Mouse (Mus musculus) forebrain, embryonic 11.5 days (tissue): ENCODE data around the gene Lmtk3. TPM values are rescaled to one million over a fixed set of nuclear protein-coding genes. Genes with fewer than 3 reads are reported as not detected.
A peak's percentile ranks its signal among the peaks of the same experiment; 100 is the strongest.

Experiments used
- ATAC-seq: fragments of 200-750 bp; cut with Nextera tagmentation; replicated peaks from 2 replicates; pipeline ENCODE4 v1.8.0; 2017; ENCODE audit warnings: moderate TSS enrichment; ENCODE audit not compliant: low FRiP score
- DNase-seq: peaks from one replicate; pipeline ENCODE4 v3.0.0-alpha.2; 2017; ENCODE audit warnings: low spot score
- H3K27ac ChIP-seq: fragments of 300-500 bp; sonication (generic); 2 replicates; pipeline ENCODE4 v1.5.1; 2014; ENCODE audit warnings: low read depth, low read length
- H3K27me3 ChIP-seq: fragments of 300-500 bp; sonication (generic); 2 replicates; pipeline ENCODE4 v1.6.1; 2014; ENCODE audit warnings: mild to moderate bottlenecking, low read length, mixed read lengths; ENCODE audit not compliant: control insufficient read depth, insufficient read depth
- H3K36me3 ChIP-seq: fragments of 300-500 bp; sonication (generic); 2 replicates; pipeline ENCODE4 v1.6.1; 2014; ENCODE audit warnings: mild to moderate bottlenecking, low read length, moderate library complexity, mixed read lengths; ENCODE audit not compliant: control insufficient read depth, insufficient read depth
- H3K4me1 ChIP-seq: fragments of 300-500 bp; sonication (generic); replicated peaks from 2 replicates; pipeline ENCODE4 v1.6.1; 2014; ENCODE audit warnings: low read length, mixed read lengths; ENCODE audit not compliant: control insufficient read depth, insufficient read depth
- H3K4me2 ChIP-seq: fragments of 300-500 bp; sonication (generic); 2 replicates; pipeline ENCODE4 v1.6.1; 2014; ENCODE audit warnings: low read depth, mild to moderate bottlenecking, low read length, moderate library complexity, mixed read lengths; ENCODE audit not compliant: severe bottlenecking
- H3K4me3 ChIP-seq: fragments of 300-500 bp; sonication (generic); 2 replicates; pipeline ENCODE4 v1.5.1; 2014; ENCODE audit warnings: low read depth, low read length
- H3K9ac ChIP-seq: fragments of 300-500 bp; sonication (generic); 2 replicates; pipeline ENCODE4 v1.6.1; 2014; ENCODE audit warnings: low read length
- H3K9me3 ChIP-seq: fragments of 300-500 bp; sonication (generic); 2 replicates; pipeline ENCODE4 v1.6.1; 2016; ENCODE audit warnings: low read length, mixed read lengths; ENCODE audit not compliant: control insufficient read depth
- WGBS: fragments of 180-500 bp; shearing (Covaris S2); extraction: QIAGEN DNeasy Blood & Tissue Kit; methylation state at CpG from one replicate; pipeline ENCODE4 v1.1.7; 2014; 5-methylcytosine and 5-hydroxymethylcytosine counted together
- polyA plus RNA-seq: library from polyadenylated mRNA; unstranded; fragments of >200 nt; fragmentation: Nextera tagmentation; extraction: Ambion mirVana; gene quantifications from 2 replicates; pipeline ENCODE4 v1.2.1, GENCODE M21; 2014

The Lmtk3 gene
- polyA plus RNA-seq, 1 experiment from 2014 or later, result 5.2 TPM

GRCm38 (mm10) chr7:45770427-45771082 lies 13.0 kb upstream of the Lmtk3 start:
- DNase-seq (no peak), ATAC-seq (no peak)
- H3K9me3 ChIP-seq, result no peaks in the 10 kb centered on the region
- no peaks in the 10 kb centered on the region for H3K27me3 ChIP-seq
- H3K4me3 ChIP-seq, result no peak overlapping the region
- no peaks in the 10 kb centered on the region for H3K4me1 ChIP-seq
- H3K36me3 ChIP-seq, result no peaks in the 10 kb centered on the region
- H3K27ac ChIP-seq, result no peak overlapping the region
- 71% methylated on average over 8 of the region's 8 CpGs for WGBS
- H3K4me2 ChIP-seq, result no peak overlapping the region
- no peak overlapping the region for H3K9ac ChIP-seq

GRCm38 (mm10) chr7:45771101-45771500 lies 12.4 kb upstream of the Lmtk3 start:
- H3K9ac ChIP-seq, result no peak overlapping the region
- H3K4me2 ChIP-seq, result no peak overlapping the region
- H3K9me3 ChIP-seq, result no peaks in the 10 kb centered on the region
- no peaks in the 10 kb centered on the region for H3K4me1 ChIP-seq
- ATAC-seq, result no peak
- no peak overlapping the region for H3K4me3 ChIP-seq
- no peaks in the 10 kb centered on the region for H3K36me3 ChIP-seq
- no peak for DNase-seq
- no peak overlapping the region for H3K27ac ChIP-seq
- no peaks in the 10 kb centered on the region for H3K27me3 ChIP-seq
- 59% methylated on average over 4 of the region's 4 CpGs for WGBS

- Histone ChIP-seq H3K9me3 (no peaks in the 10 kb centered on the region), H3K36me3 (no peaks in the 10 kb centered on the region), H3K4me1 (peaks cover 5% of the 10 kb centered on the region), H3K4me2 (no peak overlapping the region), H3K27me3 (0 out of 2 replicates have a peak, but pooled peaks cover 2% of the 10 kb centered on the region), H3K9ac (no peak overlapping the region), H3K4me3 (no peak overlapping the region), H3K27ac (no peak overlapping the region)
- WGBS, result 88% methylated on average over 7 of the region's 7 CpGs
- ATAC-seq, result no peak
- DNase-seq, result no peak
Measured at GRCm38 (mm10) chr7:45775237-45775636, 8.3 kb upstream of the Lmtk3 start.

GRCm38 (mm10) chr7:45779081-45779641 lies 4.4 kb upstream of the Lmtk3 start:
- Histone ChIP-seq H3K4me2 (peak overlapping the region; percentile 20; the same call in 1 of the 2 replicates), H3K9me3 (no peaks in the 10 kb centered on the region), H3K27me3 (0 out of 2 replicates have a peak, but pooled peaks cover 2% of the 10 kb centered on the region), H3K36me3 (no peaks in the 10 kb centered on the region), H3K27ac (no peak overlapping the region), H3K9ac (no peak overlapping the region), H3K4me1 (peaks cover 9% of the 10 kb centered on the region), H3K4me3 (no peak overlapping the region; the same call in 1 of the 2 replicates)
- 26% methylated on average over 22 of the region's 22 CpGs for WGBS
- DNase-seq (no peak), ATAC-seq (no peak)

- Histone ChIP-seq H3K9ac (no peak overlapping the region), H3K4me2 (no peak overlapping the region), H3K9me3 (no peaks in the 10 kb centered on the region), H3K27ac (no peak overlapping the region), H3K4me1 (peaks cover 23% of the 10 kb centered on the region), H3K4me3 (no peak overlapping the region), H3K36me3 (no peaks in the 10 kb centered on the region), H3K27me3 (0 out of 2 replicates have a peak, but pooled peaks cover 2% of the 10 kb centered on the region)
- ATAC-seq, result no peak
- WGBS, result 85% methylated on average over 4 of the region's 4 CpGs
- no peak for DNase-seq
Measured at GRCm38 (mm10) chr7:45782271-45782670, 1.3 kb upstream of the Lmtk3 start.

- WGBS, result 20% methylated on average over 20 of the region's 20 CpGs
- peak; percentile 47 for ATAC-seq
- peak within 1 kb of the TSS; percentile 88 for H3K4me2 ChIP-seq
- H3K9me3 ChIP-seq, result no peaks in the 10 kb centered on the region
- peak within 1 kb of the TSS; percentile 63 for H3K27ac ChIP-seq
- peaks cover 9% of the 10 kb centered on the region for H3K36me3 ChIP-seq
- H3K4me1 ChIP-seq, result peaks cover 20% of the 10 kb centered on the region
- H3K9ac ChIP-seq, result peak within 1 kb of the TSS; percentile 85
- no peaks in the 10 kb centered on the region for H3K27me3 ChIP-seq
- peak within 1 kb of the TSS; percentile 92 for H3K4me3 ChIP-seq
- peak; percentile 95 for DNase-seq
Measured at GRCm38 (mm10) chr7:45784524-45785372, 1.2 kb downstream of the Lmtk3 start, which contains the start of gene Sult2b1. Sult2b1 (minus strand) TSS chr7:45784669.

GRCm38 (mm10) chr7:45785388-45786135 lies 2.0 kb downstream of the Lmtk3 start:
- ATAC-seq, result peak; percentile 51
- peaks cover 20% of the 10 kb centered on the region for H3K4me1 ChIP-seq
- H3K9me3 ChIP-seq, result no peaks in the 10 kb centered on the region
- no peaks in the 10 kb centered on the region for H3K27me3 ChIP-seq
- peak overlapping the region; percentile 92 for H3K4me3 ChIP-seq
- under 1% methylated on average over 41 of the region's 42 CpGs for WGBS
- peak overlapping the region; percentile 63 for H3K27ac ChIP-seq
- H3K4me2 ChIP-seq, result peak overlapping the region; percentile 88
- H3K36me3 ChIP-seq, result peaks cover 15% of the 10 kb centered on the region
- DNase-seq, result peak; percentile 85
- peak overlapping the region; percentile 85 for H3K9ac ChIP-seq

- ATAC-seq (peak; percentile 70), DNase-seq (peak; percentile 83)
- no peaks in the 10 kb centered on the region for H3K27me3 ChIP-seq
- no peak overlapping the region; the same call in 1 of the 2 replicates for H3K27ac ChIP-seq
- peak overlapping the region; percentile 92 for H3K4me3 ChIP-seq
- H3K4me2 ChIP-seq, result peak overlapping the region; percentile 88
- peaks cover 15% of the 10 kb centered on the region for H3K36me3 ChIP-seq
- peaks cover 20% of the 10 kb centered on the region for H3K4me1 ChIP-seq
- under 1% methylated on average over 14 of the region's 14 CpGs for WGBS
- H3K9me3 ChIP-seq, result no peaks in the 10 kb centered on the region
- peak overlapping the region; percentile 85 for H3K9ac ChIP-seq
Measured at GRCm38 (mm10) chr7:45786136-45786578, 2.6 kb downstream of the Lmtk3 start.
